Mouse (Mus musculus): ENCODE measurements around the gene Lrsam1.
A peak's percentile ranks its signal among the peaks of the same experiment; 100 is the strongest.

The Lrsam1 gene

GRCm38 (mm10) chr2:32891278-32891677 is 70.1 kb downstream of the Lrsam1 start:
- DNase-seq: no peak

- DNase-seq: no peak
These were observed 71.1 kb downstream of the Lrsam1 start for GRCm38 (mm10) chr2:32890280-32890679.

GRCm38 (mm10) chr2:32888551-32888950 is 72.9 kb downstream of the Lrsam1 start:
- no peak for DNase-seq

- no peak for DNase-seq
These were observed 73.4 kb downstream of the Lrsam1 start for GRCm38 (mm10) chr2:32888029-32888428.

GRCm38 (mm10) chr2:32884745-32885144 is 76.7 kb downstream of the Lrsam1 start:
- no peak for DNase-seq

GRCm38 (mm10) chr2:32882283-32883043 is 79.0 kb downstream of the Lrsam1 start:
- no peak for DNase-seq

GRCm38 (mm10) chr2:32881723-32882122 is 79.7 kb downstream of the Lrsam1 start:
- peak; percentile 67 for DNase-seq

GRCm38 (mm10) chr2:32881054-32881453 is 80.4 kb downstream of the Lrsam1 start:
- peak; percentile 58 for DNase-seq

- DNase-seq: no peak
These were observed 81.8 kb downstream of the Lrsam1 start for GRCm38 (mm10) chr2:32879593-32879992.

GRCm38 (mm10) chr2:32878396-32878795 is 83.0 kb downstream of the Lrsam1 start:
- no peak for DNase-seq

GRCm38 (mm10) chr2:32877761-32878393 is 83.5 kb downstream of the Lrsam1 start:
- DNase-seq: no peak

- no peak for DNase-seq
These were observed 84.1 kb downstream of the Lrsam1 start for GRCm38 (mm10) chr2:32877303-32877702.

GRCm38 (mm10) chr2:32876490-32877302 is 84.7 kb downstream of the Lrsam1 start:
- no peak for DNase-seq

- DNase-seq: peak; percentile 94
These were observed 85.5 kb downstream of the Lrsam1 start, which contains the start of gene Fam129b for GRCm38 (mm10) chr2:32875675-32876489. Gene Fam129b (plus strand): TSS chr2:32876114.

Measured in retina, postnatal 1 day (tissue).